Mouse (Mus musculus): ENCODE data around the gene Gm45717.

GRCm38 (mm10) chr7:140944236-140944635 is 11.5 kb downstream of the Gm45717 start:
- TF ChIP-seq POLR2A (IDR thresholded peaks at IDR 0.05; ENCODE audit: insufficient read depth, low read depth, low read length): no peak
- no peak for TF ChIP-seq CTCF (IDR thresholded peaks at IDR 0.05)
